Comparison of ENCODE assay signal across 8 mouse cellular contexts in the genomic region with DNA sequence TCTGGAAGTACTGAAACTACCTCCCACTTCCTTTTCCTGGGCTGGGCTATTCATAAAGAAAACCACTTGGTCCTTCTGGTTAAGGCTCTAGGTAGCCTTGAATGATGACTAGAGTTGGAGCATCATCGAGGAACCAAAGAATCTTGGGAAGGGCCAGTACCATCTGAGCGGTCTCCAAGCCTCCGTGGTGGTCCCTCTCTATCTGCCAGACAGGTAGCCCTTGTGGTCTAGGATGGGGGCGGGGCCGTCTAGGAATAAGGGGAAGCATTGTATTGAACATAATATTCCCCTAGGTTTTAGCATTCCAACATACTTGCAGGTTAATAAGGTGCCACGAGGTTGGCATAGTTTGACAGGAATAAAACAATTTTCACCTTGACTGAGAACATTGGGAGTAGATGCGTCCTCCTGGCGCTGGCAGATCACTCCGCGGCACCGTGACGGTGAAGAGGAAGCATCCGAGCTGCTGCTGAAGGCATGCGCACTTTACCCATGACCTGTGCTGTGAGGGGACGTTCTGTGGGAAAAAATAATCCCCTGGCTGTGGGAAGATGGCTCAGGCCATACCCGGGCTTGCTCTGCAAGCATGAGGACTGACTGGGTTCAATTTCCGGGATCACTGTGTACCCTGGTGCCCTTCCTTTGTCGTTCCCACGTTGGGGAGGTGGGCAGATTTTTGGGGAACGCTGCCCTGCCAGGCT. TPM values are rescaled to one million over a fixed set of nuclear protein-coding genes. Genes with fewer than 3 reads are reported as not detected.
DNase-seq lines count a peak whose midpoint lies in the region; ATAC-seq and TF ChIP-seq lines count a peak whose summit lies in the region.

No protein-coding gene starts in this region.

- 0 out of 2 replicates have a peak, but pooled peaks cover 3% of the 10 kb centered on the region for H3K27me3 ChIP-seq in forebrain, postnatal 0 days (ENCODE audit: insufficient read depth, low read length)
- peaks cover 17% of the 10 kb centered on the region for H3K27me3 ChIP-seq in liver, embryonic 16.5 days (ENCODE audit: control insufficient read depth, insufficient read depth, low read depth, low read length)
- H3K27me3 ChIP-seq in stomach, embryonic 15.5 days (replicated peaks): no peaks in the 10 kb centered on the region

- peaks cover 12% of the 10 kb centered on the region for H3K4me1 ChIP-seq in brown adipose tissue, adult 24 weeks (ENCODE audit: control insufficient read depth, insufficient read depth, insufficient read length, low read length)
- no peaks in the 10 kb centered on the region; the same call in 1 of the 2 replicates for H3K4me1 ChIP-seq in forebrain, postnatal 0 days (ENCODE audit: insufficient read depth)
- H3K4me1 ChIP-seq in liver, embryonic 16.5 days (ENCODE audit: control insufficient read depth, low read depth, low read length): peaks cover 29% of the 10 kb centered on the region
- H3K4me1 ChIP-seq in stomach, embryonic 15.5 days: peaks cover 24% of the 10 kb centered on the region

- peak overlapping the region; percentile 16; the same call in 1 of the 2 replicates for H3K4me3 ChIP-seq in brown adipose tissue, adult 24 weeks (ENCODE audit: insufficient read depth, low read depth, low read length)
- peak overlapping the region; percentile 24 for H3K4me3 ChIP-seq in forebrain, postnatal 0 days (ENCODE audit: low read depth, low read length)
- peak overlapping the region; percentile 25 for H3K4me3 ChIP-seq in liver, embryonic 16.5 days (ENCODE audit: low read depth, low read length)
- H3K4me3 ChIP-seq in stomach, embryonic 15.5 days (replicated peaks): 0 out of 2 replicates have a peak overlapping the region, but pooled peaks have one; percentile 12

- peak overlapping the region; percentile 60; the same call in 1 of the 2 replicates for H3K27ac ChIP-seq in brown adipose tissue, adult 24 weeks (replicated peaks; ENCODE audit: low read depth, low read length)
- no peak overlapping the region for H3K27ac ChIP-seq in forebrain, postnatal 0 days (ENCODE audit: low read depth, low read length)
- H3K27ac ChIP-seq in liver, embryonic 16.5 days (ENCODE audit: low read length): no peak overlapping the region
- 0 out of 2 replicates have a peak overlapping the region, but pooled peaks have one; percentile 14 for H3K27ac ChIP-seq in stomach, embryonic 15.5 days

- TF ChIP-seq CTCF in forebrain, postnatal 0 days (IDR thresholded peaks at IDR 0.05; ENCODE audit: low read depth): no peak

- no peaks in the 10 kb centered on the region for H3K36me3 ChIP-seq in forebrain, postnatal 0 days (ENCODE audit: insufficient read depth)
- H3K36me3 ChIP-seq in liver, embryonic 16.5 days (ENCODE audit: control insufficient read depth, insufficient read depth): no peaks in the 10 kb centered on the region
- H3K36me3 ChIP-seq in stomach, embryonic 15.5 days: no peaks in the 10 kb centered on the region

- DNase-seq in left cerebral cortex, adult 9 months (ENCODE audit: low spot score in 2 of 2): peak; percentile 15 to 46
- DNase-seq in left cerebral cortex, adult 18-20 months (ENCODE audit: low spot score in 2 of 2): no peak
- DNase-seq in forebrain, postnatal 0 days: peak; percentile 75
- no peak for DNase-seq in ovary, adult 18-20 months (ENCODE audit: low spot score)
- no peak for DNase-seq in kidney, adult 9 months

- no peak overlapping the region for H3K9ac ChIP-seq in forebrain, postnatal 0 days
- H3K9ac ChIP-seq in liver, embryonic 16.5 days (ENCODE audit: low read depth, low read length): no peak overlapping the region
- no peak overlapping the region for H3K9ac ChIP-seq in stomach, embryonic 15.5 days

- 22% methylated on average over 20 of the region's 20 CpGs for WGBS in forebrain, postnatal 0 days
- 12% methylated on average over 20 of the region's 20 CpGs for whole genome bisulfite sequencing in liver, embryonic 16.5 days (ENCODE audit: insufficient replicate concordance)
- WGBS in stomach, embryonic 15.5 days: 24% methylated on average over 20 of the region's 20 CpGs

- peak; percentile 58 for ATAC-seq in forebrain, postnatal 0 days
- ATAC-seq in liver, embryonic 16.5 days (ENCODE audit: low read depth): no peak
- ATAC-seq in stomach, embryonic 15.5 days (ENCODE audit: insufficient read depth, low FRiP score, low read depth): no peak

- no peaks in the 10 kb centered on the region for H3K9me3 ChIP-seq in forebrain, postnatal 0 days (ENCODE audit: low read length)
- no peaks in the 10 kb centered on the region for H3K9me3 ChIP-seq in liver, embryonic 16.5 days (replicated peaks; ENCODE audit: control insufficient read depth, low read length)
- H3K9me3 ChIP-seq in stomach, embryonic 15.5 days: no peaks in the 10 kb centered on the region

- H3K4me2 ChIP-seq in forebrain, postnatal 0 days (ENCODE audit: low read depth): peak overlapping the region; percentile 50
- H3K4me2 ChIP-seq in liver, embryonic 16.5 days (ENCODE audit: low read depth, low read length): peak overlapping the region; percentile 35
- peak overlapping the region; percentile 40 for H3K4me2 ChIP-seq in stomach, embryonic 15.5 days

RNA-seq across cellular contexts. Expression of gene Spry1, which starts 16.3 kb away (rescaled TPM):
- total RNA-seq in left cerebral cortex, adult 18-20 months (2021): 1 to 10 TPM; 8.2 to 9.6 TPM
- polyA plus RNA-seq in brown adipose tissue, adult 24 weeks (2012; ENCODE audit: insufficient read depth, insufficient read length, missing spikeins): 9.2 and 11.4 TPM in 2 replicates
- 21.8 and 26.4 TPM in 2 replicates for total RNA-seq in forebrain, postnatal 0 days (2014; rRNA removed)
- 7.2 and 7.8 TPM in 2 replicates for polyA plus RNA-seq in forebrain, postnatal 0 days (2015; fragmentation: Nextera tagmentation; extraction: Ambion mirVana)
- 2.8 and 2.9 TPM in 2 replicates for polyA plus RNA-seq in liver, embryonic 16.5 days (2015; fragmentation: Nextera tagmentation; extraction: Ambion mirVana)
- 13.6 and 15.2 TPM in 2 replicates for polyA plus RNA-seq in stomach, embryonic 15.5 days (2015; fragmentation: Nextera tagmentation; extraction: Ambion mirVana)

Comparison
In these comparisons a context has a peak if more than half of its experiments do, and no peak if none do; other contexts are left out.
1. DNase-seq: peak in left cerebral cortex, adult 9 months (2 of 2) and forebrain, postnatal 0 days (single experiment); none in left cerebral cortex, adult 18-20 months (0 of 2), ovary, adult 18-20 months (single experiment) and kidney, adult 9 months (single experiment).
2. H3K27ac ChIP-seq: peak in brown adipose tissue, adult 24 weeks (single experiment) and stomach, embryonic 15.5 days (single experiment); none in forebrain, postnatal 0 days (single experiment) and liver, embryonic 16.5 days (single experiment).
3. Peak in every context shown above with its lines, with median percentiles within 50 percentile points of each other: H3K4me3 ChIP-seq and H3K4me2 ChIP-seq.